Comparison of ENCODE assay signal across 12 mouse cellular contexts in the genomic region with DNA sequence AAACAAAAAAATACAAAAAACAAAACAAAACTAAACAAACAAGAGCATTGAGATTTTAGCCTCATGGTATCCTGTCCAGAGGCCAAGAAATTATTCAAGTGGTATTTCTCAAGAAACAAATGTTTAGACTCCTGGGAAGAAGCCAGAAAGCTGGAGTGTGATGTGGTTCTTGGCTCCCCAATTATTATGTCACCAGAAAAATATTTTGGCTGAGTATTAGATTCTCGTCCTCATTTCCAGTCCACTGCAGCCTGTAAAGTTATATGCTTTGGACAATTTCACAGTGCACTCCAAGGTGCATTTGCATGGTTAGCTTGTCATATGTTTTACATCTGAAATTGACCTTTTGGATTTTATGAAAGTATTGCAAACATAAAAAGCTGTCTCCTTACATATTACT. TPM values are rescaled to one million over a fixed set of nuclear protein-coding genes. Genes with fewer than 3 reads are reported as not detected.
DNase-seq lines count a peak whose midpoint lies in the region; ATAC-seq and TF ChIP-seq lines count a peak whose summit lies in the region.
"Had no signal": no experiment of that assay in that cellular context is flagged by ENCODE, and none has a peak within 500 bp of the region (broad histone marks: within the 10 kb centered on the region; RNA-seq: fewer than 3 reads in every experiment).

No protein-coding gene starts in this region.

- no peak for ATAC-seq in heart, embryonic 12.5 days (ENCODE audit: insufficient number of reproducible peaks, low FRiP score)
- peak; percentile 22; the same call in 1 of the 2 replicates for ATAC-seq in stomach, embryonic 15.5 days (ENCODE audit: insufficient read depth, low FRiP score, low read depth)
- ATAC-seq in stomach, postnatal 0 days (ENCODE audit: low FRiP score, low TSS enrichment) = no peak
- ATAC-seq in stomach, embryonic 16.5 days (ENCODE audit: insufficient read depth, low FRiP score) = peak; percentile 60; the same call in 1 of the 2 replicates

- WGBS in heart, embryonic 12.5 days = 43% methylated on average over 1 of the region's 1 CpGs
- 29% methylated on average over 1 of the region's 1 CpGs for WGBS in stomach, embryonic 15.5 days
- whole genome bisulfite sequencing in stomach, postnatal 0 days = 32% methylated on average over 1 of the region's 1 CpGs
- 44% methylated on average over 1 of the region's 1 CpGs for WGBS in stomach, embryonic 16.5 days

- no peaks in the 10 kb centered on the region for H3K27me3 ChIP-seq in heart, embryonic 12.5 days (replicated peaks)
- no peaks in the 10 kb centered on the region for H3K27me3 ChIP-seq in stomach, embryonic 15.5 days (replicated peaks)
- H3K27me3 ChIP-seq in stomach, postnatal 0 days (ENCODE audit: control insufficient read depth, insufficient read depth, low read length) = no peaks in the 10 kb centered on the region
- no peaks in the 10 kb centered on the region for H3K27me3 ChIP-seq in stomach, embryonic 16.5 days (ENCODE audit: control insufficient read depth, insufficient read depth, low read length)
- H3K27me3 ChIP-seq: embryonic facial prominence, embryonic 13.5 days had no signal

- no peak overlapping the region for H3K4me3 ChIP-seq in heart, embryonic 12.5 days
- no peak overlapping the region for H3K4me3 ChIP-seq in stomach, embryonic 15.5 days (replicated peaks)
- H3K4me3 ChIP-seq in stomach, postnatal 0 days (ENCODE audit: low read depth, low read length) = no peak overlapping the region
- H3K4me3 ChIP-seq in stomach, embryonic 16.5 days (replicated peaks; ENCODE audit: low read length) = no peak overlapping the region
- H3K4me3 ChIP-seq: embryonic facial prominence, embryonic 13.5 days; left cerebral cortex, adult 2 months had no signal

- H3K4me2 ChIP-seq in heart, embryonic 12.5 days = no peak overlapping the region
- no peak overlapping the region for H3K4me2 ChIP-seq in stomach, embryonic 15.5 days
- no peak overlapping the region for H3K4me2 ChIP-seq in stomach, postnatal 0 days (replicated peaks; ENCODE audit: low read depth)
- no peak overlapping the region for H3K4me2 ChIP-seq in stomach, embryonic 16.5 days (ENCODE audit: low read depth, low read length)
- H3K4me2 ChIP-seq: embryonic facial prominence, embryonic 13.5 days had no signal

- H3K36me3 ChIP-seq in heart, embryonic 12.5 days = no peaks in the 10 kb centered on the region
- no peaks in the 10 kb centered on the region for H3K36me3 ChIP-seq in stomach, embryonic 15.5 days
- no peaks in the 10 kb centered on the region for H3K36me3 ChIP-seq in stomach, postnatal 0 days (ENCODE audit: control insufficient read depth, insufficient read depth, low read length)
- no peaks in the 10 kb centered on the region for H3K36me3 ChIP-seq in stomach, embryonic 16.5 days (ENCODE audit: control insufficient read depth, insufficient read depth, low read length)
- H3K36me3 ChIP-seq: embryonic facial prominence, embryonic 13.5 days had no signal

- DNase-seq in heart, adult 8-10 months (ENCODE audit: low spot score) = peak; percentile 55
- DNase-seq in stomach, postnatal 0 days (ENCODE audit: low spot score) = no peak
- peak; percentile 9 for DNase-seq in heart, postnatal 4 days
- DNase-seq in layer of hippocampus, postnatal 25 days (ENCODE audit: extremely low spot score in 1 of 2, low spot score in 1 of 2) = no peak
- no peak for DNase-seq in right cerebral cortex, postnatal 25 days
- DNase-seq: cerebellum, adult 2 months; gastrocnemius, postnatal 14 days had no signal

- no peaks in the 10 kb centered on the region for H3K9me3 ChIP-seq in heart, embryonic 12.5 days (replicated peaks)
- no peaks in the 10 kb centered on the region for H3K9me3 ChIP-seq in stomach, embryonic 15.5 days
- no peaks in the 10 kb centered on the region for H3K9me3 ChIP-seq in stomach, postnatal 0 days (ENCODE audit: control insufficient read depth, low read length)
- no peaks in the 10 kb centered on the region for H3K9me3 ChIP-seq in stomach, embryonic 16.5 days (replicated peaks; ENCODE audit: control insufficient read depth, low read length)
- H3K9me3 ChIP-seq: embryonic facial prominence, embryonic 13.5 days had no signal

- no peak for TF ChIP-seq EP300 in stomach, postnatal 0 days (optimal IDR thresholded peaks at IDR 0.05)

- H3K27ac ChIP-seq in heart, embryonic 12.5 days (ENCODE audit: poor library complexity, severe bottlenecking) = no peak overlapping the region
- H3K27ac ChIP-seq in stomach, embryonic 15.5 days = no peak overlapping the region
- no peak overlapping the region for H3K27ac ChIP-seq in stomach, postnatal 0 days (replicated peaks)
- H3K27ac ChIP-seq in stomach, embryonic 16.5 days (ENCODE audit: low read length) = no peak overlapping the region
- H3K27ac ChIP-seq: embryonic facial prominence, embryonic 13.5 days; left cerebral cortex, adult 2 months had no signal

- no peak overlapping the region for H3K9ac ChIP-seq in heart, embryonic 12.5 days
- no peak overlapping the region for H3K9ac ChIP-seq in stomach, embryonic 15.5 days
- no peak overlapping the region for H3K9ac ChIP-seq in stomach, postnatal 0 days (ENCODE audit: low read length)
- no peak overlapping the region for H3K9ac ChIP-seq in stomach, embryonic 16.5 days (ENCODE audit: low read length)
- H3K9ac ChIP-seq: embryonic facial prominence, embryonic 13.5 days had no signal

- no peaks in the 10 kb centered on the region for H3K4me1 ChIP-seq in heart, embryonic 12.5 days (replicated peaks)
- no peaks in the 10 kb centered on the region for H3K4me1 ChIP-seq in stomach, embryonic 15.5 days
- no peaks in the 10 kb centered on the region for H3K4me1 ChIP-seq in stomach, postnatal 0 days (replicated peaks; ENCODE audit: control insufficient read depth, insufficient read depth)
- H3K4me1 ChIP-seq in stomach, embryonic 16.5 days (ENCODE audit: control insufficient read depth, insufficient read depth, low read length) = no peaks in the 10 kb centered on the region
- H3K4me1 ChIP-seq: embryonic facial prominence, embryonic 13.5 days had no signal

- TF ChIP-seq CTCF in stomach, postnatal 0 days (IDR thresholded peaks at IDR 0.05; ENCODE audit: low read depth) = no peak

RNA-seq across cellular contexts. Expression of gene Il13ra2, which starts 0.8 kb away (rescaled TPM):
- total RNA-seq in heart, adult 8-10 months (2022) = not detected
- not detected in 2 replicates for polyA plus RNA-seq in heart, embryonic 12.5 days (2016; fragmentation: Nextera tagmentation; extraction: Ambion mirVana)
- polyA plus RNA-seq in stomach, embryonic 15.5 days (2015; fragmentation: Nextera tagmentation; extraction: Ambion mirVana) = 0.12 and 0.14 TPM in 2 replicates
- polyA plus RNA-seq in stomach, postnatal 0 days (2015; fragmentation: Nextera tagmentation; extraction: Ambion mirVana) = 0.15 and 0.29 TPM in 2 replicates
- under 1 TPM; 0.24 to 0.38 TPM for total RNA-seq in heart, postnatal 4 days (2021)
- 0.17 TPM in 1 of 2 replicates, not detected in the other for polyA plus RNA-seq in stomach, embryonic 16.5 days (2015; fragmentation: Nextera tagmentation; extraction: Ambion mirVana)
- under 1 TPM; 0.23 to 0.57 TPM for total RNA-seq in layer of hippocampus, postnatal 25 days (2021)
- total RNA-seq: gastrocnemius, postnatal 14 days had no signal
- polyA plus RNA-seq: embryonic facial prominence, embryonic 13.5 days had no signal

RNA-seq across cellular contexts. Expression of gene Vmn1r239-ps, which starts 23.8 kb away (rescaled TPM):
- total RNA-seq in heart, adult 8-10 months (2022) = not detected
- polyA plus RNA-seq in heart, embryonic 12.5 days (2016; fragmentation: Nextera tagmentation; extraction: Ambion mirVana) = not detected in 2 replicates
- not detected in 2 replicates for polyA plus RNA-seq in stomach, embryonic 15.5 days (2015; fragmentation: Nextera tagmentation; extraction: Ambion mirVana)
- polyA plus RNA-seq in stomach, postnatal 0 days (2015; fragmentation: Nextera tagmentation; extraction: Ambion mirVana) = not detected in 2 replicates
- total RNA-seq in heart, postnatal 4 days (2021) = not detected
- not detected in 2 replicates for polyA plus RNA-seq in stomach, embryonic 16.5 days (2015; fragmentation: Nextera tagmentation; extraction: Ambion mirVana)
- not detected for total RNA-seq in layer of hippocampus, postnatal 25 days (2021)
- total RNA-seq: gastrocnemius, postnatal 14 days; left cerebral cortex, adult 2 months had no signal
- polyA plus RNA-seq: cerebellum, adult 2 months; embryonic facial prominence, embryonic 13.5 days had no signal

Comparison
In these comparisons a context has a peak if more than half of its experiments do, and no peak if none do; other contexts are left out.
1. ATAC-seq: peak in stomach, embryonic 15.5 days (single experiment) and stomach, embryonic 16.5 days (single experiment); none in heart, embryonic 12.5 days (single experiment) and stomach, postnatal 0 days (single experiment).
2. DNase-seq: peak in heart, adult 8-10 months (single experiment) and heart, postnatal 4 days (single experiment); none in stomach, postnatal 0 days (single experiment), layer of hippocampus, postnatal 25 days (0 of 2) and right cerebral cortex, postnatal 25 days (single experiment).